Mouse (Mus musculus) bone marrow macrophage, adult 2 months (primary cell): ENCODE results near the gene 5830473C10Rik. TPM values are rescaled to one million over a fixed set of nuclear protein-coding genes. Genes with fewer than 3 reads are reported as not detected.

Source experiments
- H3K27ac ChIP-seq: 2 replicates; pipeline ENCODE4 v1.5.1; 2012; ENCODE audit warnings: low read depth, low read length; ENCODE audit not compliant: insufficient read depth
- H3K4me1 ChIP-seq: 2 replicates; pipeline ENCODE4 v1.6.1; 2012; ENCODE audit warnings: low read length; ENCODE audit not compliant: control insufficient read depth, insufficient read depth
- H3K4me3 ChIP-seq: 2 replicates; pipeline ENCODE4 v1.5.1; 2012; ENCODE audit warnings: mild to moderate bottlenecking, low read length, moderate library complexity; ENCODE audit not compliant: insufficient read depth
- CTCF ChIP-seq: IDR thresholded peaks from 2 replicates; pipeline ENCODE4 v1.5.1; 2012; ENCODE audit warnings: low read depth, mild to moderate bottlenecking, low read length, moderate library complexity
- POLR2A ChIP-seq: IDR thresholded peaks from 2 replicates; pipeline ENCODE4 v1.6.1; 2012; ENCODE audit warnings: mild to moderate bottlenecking, low read depth, low read length, borderline replicate concordance
- polyA plus RNA-seq: library from polyadenylated mRNA; stranded (reverse); fragments of >200 nt; gene quantifications from 2 replicates; pipeline ENCODE4 v1.2.4, GENCODE M21; 2012; ENCODE audit not compliant: missing spikeins, insufficient read depth, insufficient read length

The 5830473C10Rik gene
- polyA plus RNA-seq, 1 experiment, result not detected

DNA sequence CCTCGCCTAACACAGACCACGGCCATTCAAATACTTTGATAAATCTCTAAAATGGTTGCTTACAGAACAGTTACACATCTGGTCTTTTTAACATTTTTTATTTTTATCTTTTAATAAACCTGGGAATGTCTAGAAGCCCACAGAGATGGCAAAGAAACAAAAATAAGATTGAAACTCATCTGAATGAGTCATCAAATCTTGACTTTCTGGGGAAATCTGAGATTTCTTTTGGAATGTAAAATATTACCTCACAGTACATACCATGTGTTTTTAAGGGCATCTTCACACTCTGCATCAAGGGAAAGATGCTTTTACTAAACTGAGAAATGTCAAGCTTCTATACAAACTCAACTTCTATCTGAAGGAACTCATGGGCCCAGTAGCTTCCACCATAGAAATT, 60.4 kb downstream of the 5830473C10Rik start:
- H3K4me1 ChIP-seq, result peaks cover 5% of the 10 kb centered on the region
- H3K27ac ChIP-seq, result no peak overlapping the region
- TF ChIP-seq CTCF (no peak), POLR2A (no peak)
- H3K4me3 ChIP-seq, result no peak overlapping the region

DNA sequence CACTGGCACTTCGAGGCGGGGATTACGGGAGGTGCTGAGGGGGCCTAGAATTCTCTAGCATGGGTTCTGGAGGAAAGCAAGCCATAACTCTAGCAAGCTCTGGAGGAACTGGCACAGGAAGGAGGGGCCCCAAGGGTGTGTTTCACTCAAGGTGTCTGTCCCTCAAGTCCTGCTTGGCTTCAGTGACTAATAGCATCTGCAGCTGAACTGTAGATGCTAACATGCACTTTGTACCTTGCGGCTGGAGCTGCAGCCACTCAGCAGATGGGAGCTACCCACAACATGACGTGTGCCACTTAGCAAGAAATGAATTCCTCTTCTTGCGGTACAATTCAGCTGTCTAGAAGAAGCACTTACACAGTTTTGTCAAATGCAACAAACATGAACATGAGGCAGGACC, 60.8 kb downstream of the 5830473C10Rik start:
- H3K4me3 ChIP-seq, result no peak overlapping the region
- TF ChIP-seq POLR2A (no peak), CTCF (no peak)
- peaks cover 5% of the 10 kb centered on the region for H3K4me1 ChIP-seq
- H3K27ac ChIP-seq, result no peak overlapping the region

DNA sequence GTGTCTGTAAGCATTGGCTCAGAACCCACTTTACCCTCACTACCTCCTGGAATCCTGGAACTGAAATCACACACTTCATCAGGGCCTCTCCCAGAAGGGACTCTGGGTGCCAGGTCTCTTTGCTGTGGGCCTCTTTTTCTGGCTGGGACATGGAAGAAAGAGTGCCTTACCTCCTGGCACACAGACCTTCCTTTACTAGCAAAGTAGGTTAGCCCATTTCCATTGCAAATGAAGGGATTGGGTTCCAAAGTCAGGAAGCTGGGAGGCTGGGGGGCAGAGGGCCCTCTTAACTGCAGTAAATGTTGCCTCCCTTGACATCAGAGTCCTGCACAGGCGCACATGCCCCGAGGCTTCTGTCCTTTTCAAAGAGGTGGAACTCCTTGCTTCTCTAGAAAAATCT, 62.3 kb downstream of the 5830473C10Rik start:
- Histone ChIP-seq H3K4me1 (peaks cover under 1% of the 10 kb centered on the region; the same call in 1 of the 2 replicates), H3K27ac (no peak overlapping the region), H3K4me3 (no peak overlapping the region)
- TF ChIP-seq POLR2A (no peak), CTCF (no peak)

DNA sequence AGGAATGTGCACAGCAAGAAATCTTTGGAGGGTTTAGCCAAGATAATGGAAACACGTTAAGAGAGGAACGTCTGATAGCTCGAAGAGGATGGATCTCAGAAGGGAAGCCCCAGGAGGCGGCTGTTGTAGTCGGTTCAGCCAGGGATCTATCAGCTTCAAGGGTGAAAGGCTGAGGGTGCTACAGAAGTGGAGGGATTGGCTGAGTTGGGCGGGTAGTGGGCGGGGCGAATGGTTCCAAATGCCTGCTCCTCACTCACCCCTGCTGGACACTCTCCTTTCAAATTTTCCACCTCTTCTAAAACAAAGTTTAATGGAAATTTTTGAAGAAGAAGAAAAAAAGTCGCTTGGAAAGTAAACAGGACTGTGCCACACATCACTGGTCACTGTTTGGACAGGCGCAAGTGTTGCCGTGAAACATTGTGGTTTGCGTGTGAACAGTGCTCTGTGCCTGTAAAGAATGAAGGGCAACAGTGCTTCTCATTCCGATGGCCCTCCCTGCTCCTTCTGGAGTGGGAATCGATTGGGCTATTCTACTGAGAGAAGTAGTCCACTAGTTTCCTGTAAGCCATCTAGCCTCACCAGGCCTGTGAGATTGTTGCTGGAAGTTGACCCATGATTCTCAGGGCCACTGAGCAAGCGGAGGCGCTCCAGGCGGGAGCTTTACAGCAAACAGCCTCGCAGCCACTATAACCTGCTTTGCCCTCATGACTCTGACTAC, 64.0 kb downstream of the 5830473C10Rik start:
- H3K4me1 ChIP-seq, result no peaks in the 10 kb centered on the region

DNA sequence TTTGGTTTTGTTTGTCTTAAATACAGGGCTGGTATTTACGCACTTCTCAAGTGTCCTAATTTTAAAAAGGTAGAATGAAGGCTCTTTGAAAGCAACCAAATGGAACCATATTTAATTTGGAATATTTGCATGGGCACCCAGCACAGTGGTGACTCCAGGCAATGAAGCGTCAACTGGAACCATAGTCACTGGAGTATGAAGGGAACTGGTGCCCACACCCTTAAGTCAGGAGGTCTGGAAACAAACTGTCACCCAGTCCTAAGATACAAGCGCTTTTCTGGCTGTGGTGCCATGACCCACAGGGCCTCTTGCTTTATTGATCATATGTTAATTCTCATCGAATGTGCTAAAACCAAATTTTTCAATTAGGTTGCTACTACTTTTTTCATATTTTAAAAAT, 66.5 kb downstream of the 5830473C10Rik start:
- no peak for TF ChIP-seq POLR2A
- no peak for TF ChIP-seq CTCF
- Histone ChIP-seq H3K4me3 (no peak overlapping the region), H3K4me1 (no peaks in the 10 kb centered on the region), H3K27ac (no peak overlapping the region)

More for the DNA sequence above, 64.0 kb downstream of the 5830473C10Rik start:
- Histone ChIP-seq H3K27ac (no peak overlapping the region), H3K4me3 (no peak overlapping the region)
- no peak for TF ChIP-seq CTCF
- no peak for TF ChIP-seq POLR2A

DNA sequence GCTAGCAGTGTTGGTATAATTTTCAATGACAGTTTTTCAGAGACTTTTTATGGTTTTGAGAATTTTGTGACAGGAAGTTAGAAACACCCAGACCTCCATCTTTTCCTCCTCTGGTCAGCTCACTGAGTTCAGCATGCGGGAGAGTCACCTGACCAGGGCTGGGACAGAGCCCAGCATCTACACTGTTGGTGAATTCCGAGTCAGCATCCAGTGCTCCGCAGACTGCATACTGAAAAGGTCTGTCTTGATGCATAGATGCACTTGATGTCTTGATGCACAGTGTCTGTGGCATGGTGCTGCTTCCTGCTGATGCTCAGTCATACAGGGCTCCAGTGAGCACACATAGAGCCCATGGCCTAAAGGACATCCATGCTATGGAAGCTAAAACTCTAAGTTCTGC, 67.1 kb downstream of the 5830473C10Rik start:
- TF ChIP-seq CTCF (no peak), POLR2A (no peak)
- no peak overlapping the region for H3K27ac ChIP-seq
- H3K4me3 ChIP-seq, result no peak overlapping the region
- no peaks in the 10 kb centered on the region for H3K4me1 ChIP-seq

DNA sequence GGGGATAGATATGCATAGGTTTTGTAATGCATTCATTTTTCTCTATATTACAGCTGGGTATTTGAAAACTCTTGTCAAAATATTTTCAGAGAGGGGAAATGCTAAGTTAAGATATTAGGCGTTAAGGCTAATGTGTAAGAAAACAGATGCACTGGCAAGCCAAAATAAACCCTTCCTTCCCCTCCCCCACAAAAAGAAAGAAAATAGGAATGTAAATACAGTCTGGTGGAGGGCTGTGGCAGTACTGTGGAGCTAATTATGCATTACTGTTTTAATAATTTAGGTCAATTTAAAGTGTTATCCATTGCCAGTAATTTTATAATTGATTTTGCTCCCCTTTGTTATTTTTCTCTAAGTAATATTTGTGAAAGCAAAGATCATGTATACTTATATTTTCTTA, 67.6 kb downstream of the 5830473C10Rik start:
- no peaks in the 10 kb centered on the region for H3K4me1 ChIP-seq
- H3K27ac ChIP-seq, result no peak overlapping the region

DNA sequence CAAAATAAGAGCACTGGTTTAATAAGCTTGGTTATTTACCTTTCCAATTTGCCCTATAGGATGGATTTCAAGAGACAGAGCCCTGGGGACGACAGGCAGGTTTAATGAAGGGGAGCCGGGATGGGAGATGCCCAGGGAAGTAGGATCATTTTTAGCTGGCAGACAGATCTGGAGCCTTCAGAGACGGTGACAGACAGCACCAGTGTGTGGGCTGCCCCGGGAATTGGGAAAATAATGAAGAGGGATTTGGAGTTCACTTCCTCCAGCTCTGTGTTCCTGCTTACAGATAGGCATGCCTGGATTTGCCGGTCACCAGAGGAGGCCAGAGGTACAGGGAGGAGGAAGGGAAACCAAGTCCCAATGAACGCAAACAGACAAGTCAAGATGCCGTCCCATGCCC, 74.0 kb downstream of the 5830473C10Rik start:
- Histone ChIP-seq H3K27ac (no peak overlapping the region), H3K4me3 (no peak overlapping the region), H3K4me1 (no peaks in the 10 kb centered on the region; the same call in 1 of the 2 replicates)
- TF ChIP-seq POLR2A, result no peak
- no peak for TF ChIP-seq CTCF

More for the DNA sequence above, 67.6 kb downstream of the 5830473C10Rik start:
- TF ChIP-seq POLR2A (no peak), CTCF (no peak)
- H3K4me3 ChIP-seq, result no peak overlapping the region

DNA sequence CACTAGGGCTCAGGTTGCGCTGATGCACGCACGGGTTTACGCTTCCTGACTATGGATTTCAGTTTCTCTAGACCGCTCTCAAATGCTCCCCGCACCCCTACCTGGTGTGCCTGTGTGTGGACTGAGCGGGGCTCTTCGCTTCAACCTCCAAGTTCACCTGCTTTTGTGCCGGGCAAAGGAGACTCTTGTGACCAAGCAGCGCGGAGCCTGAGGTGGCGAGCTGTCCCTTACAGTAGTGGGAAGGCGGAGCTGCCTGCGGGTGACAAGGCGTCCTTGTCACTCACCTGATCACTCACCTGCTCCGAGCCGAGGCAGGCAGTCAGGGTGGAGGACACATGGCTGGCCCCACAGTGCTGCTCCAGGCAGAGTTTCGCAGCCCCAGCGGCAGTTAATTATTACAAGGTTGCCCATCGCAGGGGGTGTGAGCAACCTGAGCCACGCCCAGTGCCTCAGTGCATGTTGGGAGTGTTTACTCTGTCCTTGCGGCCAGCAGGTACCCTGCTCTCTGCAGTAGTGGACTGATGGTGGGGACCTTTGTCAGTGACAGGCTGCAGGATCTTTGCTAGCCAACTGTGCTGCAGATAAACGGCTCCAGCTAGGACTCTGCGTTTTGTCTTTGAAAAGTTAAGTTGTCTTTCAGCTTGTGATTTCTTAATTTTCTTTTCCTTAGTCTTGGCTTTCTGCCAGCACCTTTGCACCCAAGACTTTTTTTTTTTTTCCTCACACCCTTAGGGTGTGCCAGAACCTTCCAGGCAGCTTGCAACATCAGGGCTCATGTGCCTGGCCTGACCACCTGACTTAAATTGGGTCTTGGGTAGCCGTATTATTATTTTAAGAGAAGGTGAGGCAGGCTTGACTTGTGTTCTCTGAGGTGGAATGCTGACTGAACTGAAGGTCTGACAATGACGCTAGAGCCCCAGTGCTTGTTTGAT, 79.6 kb downstream of the 5830473C10Rik start, which contains the start of gene Rassf6:
Rassf6 (minus strand) TSS at position 372 of the 932 bp plus-strand sequence.
- Histone ChIP-seq H3K4me1 (0 out of 2 replicates have a peak, but pooled peaks cover 5% of the 10 kb centered on the region), H3K4me3 (peak within 1 kb of the TSS; percentile 47), H3K27ac (no peak within 1 kb of the TSS)
- no peak for TF ChIP-seq CTCF
- TF ChIP-seq POLR2A, result no peak
